In genomic region chr10:68354335-68355231, GRCm38 (mm10) we compare ENCODE assay signal across 8 mouse cellular contexts.
DNase-seq lines count a peak whose midpoint lies in the region; ATAC-seq lines count a peak whose summit lies in the region.

No protein-coding gene starts in this region.

- H3K4me3 ChIP-seq in embryonic facial prominence, embryonic 12.5 days = no peak overlapping the region
- H3K4me3 ChIP-seq in kidney, embryonic 16.5 days (ENCODE audit: low read length) = no peak overlapping the region

- H3K9ac ChIP-seq in embryonic facial prominence, embryonic 12.5 days = no peak overlapping the region
- no peak overlapping the region for H3K9ac ChIP-seq in kidney, embryonic 16.5 days (replicated peaks; ENCODE audit: low read length)

- peak; percentile 39 to 60 for DNase-seq in urinary bladder, adult 18-20 months (ENCODE audit: low spot score in 2 of 2)
- no peak for DNase-seq in urinary bladder, adult 2 months (ENCODE audit: low spot score)
- peak; percentile 12 for DNase-seq in naive thymus-derived CD4-positive, alpha-beta T cell, adult 2 months (ENCODE audit: low read depth)
- no peak for DNase-seq in gastrocnemius, postnatal 36 days
- DNase-seq in right cerebral cortex, adult 2 months (ENCODE audit: low spot score in 2 of 2) = no peak
- no peak for DNase-seq in thymus, postnatal 10 days (ENCODE audit: low spot score in 2 of 2)

- ATAC-seq in embryonic facial prominence, embryonic 12.5 days (ENCODE audit: insufficient number of reproducible peaks, insufficient read depth, low FRiP score, low TSS enrichment) = no peak
- 0 out of 2 replicates have a peak, but pooled peaks have one; percentile 60 for ATAC-seq in kidney, embryonic 16.5 days (ENCODE audit: low FRiP score, low TSS enrichment)

- peak overlapping the region; percentile 76 for H3K27ac ChIP-seq in embryonic facial prominence, embryonic 12.5 days
- peak overlapping the region; percentile 94 for H3K27ac ChIP-seq in kidney, embryonic 16.5 days (ENCODE audit: low read length)

- no peaks in the 10 kb centered on the region for H3K36me3 ChIP-seq in embryonic facial prominence, embryonic 12.5 days
- H3K36me3 ChIP-seq in kidney, embryonic 16.5 days (ENCODE audit: insufficient read depth, low read length) = no peaks in the 10 kb centered on the region

- H3K27me3 ChIP-seq in embryonic facial prominence, embryonic 12.5 days = no peaks in the 10 kb centered on the region
- no peaks in the 10 kb centered on the region for H3K27me3 ChIP-seq in kidney, embryonic 16.5 days (ENCODE audit: insufficient read depth, low read length)

- peak overlapping the region; percentile 39 for H3K4me2 ChIP-seq in embryonic facial prominence, embryonic 12.5 days (replicated peaks)
- peak overlapping the region; percentile 46; the same call in 1 of the 2 replicates for H3K4me2 ChIP-seq in kidney, embryonic 16.5 days (replicated peaks; ENCODE audit: low read depth, low read length)

- intact Hi-C loops in gastrocnemius, postnatal 36 days (cut with DNase I) = loop anchor here (5.0 to 10.0 kb wide), 2 partner anchors 77 to 90 kb away; partner anchors contain the start of gene Arid5b

- 21% methylated on average over 7 of the region's 8 CpGs for WGBS in embryonic facial prominence, embryonic 12.5 days
- WGBS in kidney, embryonic 16.5 days = 14% methylated on average over 7 of the region's 8 CpGs

- H3K9me3 ChIP-seq in embryonic facial prominence, embryonic 12.5 days = no peaks in the 10 kb centered on the region
- H3K9me3 ChIP-seq in kidney, embryonic 16.5 days (ENCODE audit: low read length) = no peaks in the 10 kb centered on the region

- H3K4me1 ChIP-seq in embryonic facial prominence, embryonic 12.5 days = peaks cover 23% of the 10 kb centered on the region; the same call in 1 of the 2 replicates
- H3K4me1 ChIP-seq in kidney, embryonic 16.5 days (ENCODE audit: insufficient read depth, low read length) = peaks cover 50% of the 10 kb centered on the region

Comparison
In these comparisons a context has a peak if more than half of its experiments do, and no peak if none do; other contexts are left out.
1. DNase-seq: peak in urinary bladder, adult 18-20 months (2 of 2) and naive thymus-derived CD4-positive, alpha-beta T cell, adult 2 months (single experiment); none in urinary bladder, adult 2 months (single experiment), gastrocnemius, postnatal 36 days (0 of 2), right cerebral cortex, adult 2 months (0 of 2) and thymus, postnatal 10 days (0 of 2).